Mouse (Mus musculus) ovary, postnatal 14 days (tissue): ENCODE data around the gene Elf4.

Source experiments
- DNase-seq: peaks from one replicate; pipeline ENCODE4 v3.0.0; 2022; ENCODE audit warnings: low spot score

Gene Elf4

DNA sequence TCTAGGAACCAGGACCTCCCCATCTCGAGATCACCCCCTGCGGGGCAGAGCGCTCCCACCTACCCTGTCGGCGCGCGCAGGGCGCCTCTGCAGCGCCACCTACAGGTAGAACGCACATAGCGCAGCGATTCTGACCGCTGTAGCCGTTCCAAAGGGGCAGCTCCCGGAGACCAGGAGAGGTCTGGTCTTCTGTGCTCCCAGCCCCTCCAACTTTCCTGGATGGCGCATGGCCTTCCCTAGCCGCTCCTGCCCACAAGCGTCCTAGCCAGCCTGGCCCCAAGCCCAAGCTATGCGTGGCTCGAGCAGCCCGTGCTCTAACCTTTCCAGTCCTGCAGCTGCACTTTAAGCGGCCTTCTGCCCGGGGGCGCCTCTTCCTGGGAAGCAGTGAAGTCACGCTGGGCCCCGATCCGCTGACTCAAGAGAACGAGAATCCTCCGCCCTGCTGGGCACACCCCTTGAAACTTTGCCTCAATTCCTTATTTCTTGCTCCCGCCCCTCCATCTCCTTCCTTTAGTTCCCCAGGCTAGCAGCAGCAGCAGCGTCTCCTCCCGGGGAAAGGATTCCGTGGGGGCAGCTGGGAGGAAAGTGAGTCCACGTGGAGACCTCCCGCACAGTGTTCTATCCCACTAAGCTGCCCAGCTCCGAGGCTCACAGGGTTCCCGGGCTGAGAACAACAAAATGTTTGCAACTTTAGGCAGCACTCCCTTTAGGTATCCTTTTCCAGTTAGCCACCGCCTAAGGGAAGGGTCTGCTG, at the start of gene Elf4:
Gene Elf4, minus strand, starts transcription at position 379 of the 754 bp plus-strand sequence.
- peak; percentile 68 for DNase-seq

GRCm38 (mm10) chrX:48493763-48494162, 30.8 kb upstream of the Elf4 start:
- DNase-seq, result no peak

DNA sequence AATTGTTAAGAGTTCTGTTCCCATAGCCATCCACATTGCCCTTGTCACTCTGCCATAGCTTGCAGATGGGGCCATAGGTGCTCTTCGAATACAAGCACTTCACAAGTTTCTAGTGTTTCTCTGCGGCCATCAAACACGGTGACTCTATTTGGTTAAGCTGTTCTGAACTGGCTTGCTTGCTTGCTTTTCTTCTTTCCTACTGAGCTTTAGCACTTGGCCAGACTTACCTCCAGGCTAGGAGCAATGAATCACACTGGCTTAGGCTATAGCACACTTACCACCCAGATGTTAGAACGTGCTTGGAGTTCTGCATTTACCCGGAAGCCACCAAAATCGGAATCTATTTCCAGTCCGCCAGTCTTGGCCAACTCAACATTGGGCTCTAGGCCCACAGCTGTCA, 18.8 kb upstream of the Elf4 start:
- DNase-seq, result no peak

DNA sequence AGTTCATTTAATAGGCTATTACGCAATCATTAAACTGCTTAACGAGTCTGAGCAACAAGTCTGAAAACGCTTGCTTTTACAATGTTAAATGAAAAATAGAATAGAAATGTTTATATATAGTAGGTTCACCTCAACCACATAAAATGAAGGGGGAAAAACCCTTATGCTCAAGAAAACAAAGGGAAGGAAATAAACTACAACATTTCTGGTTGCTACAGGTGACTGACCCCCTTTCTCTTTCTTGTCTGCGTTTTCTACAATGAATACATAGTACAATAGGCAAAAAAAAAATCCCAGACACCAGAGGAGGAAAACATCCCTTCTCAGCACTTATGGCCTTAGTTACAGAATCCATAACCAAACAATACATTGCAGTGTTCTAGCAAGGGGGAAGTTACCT, 18.2 kb upstream of the Elf4 start:
- DNase-seq, result no peak

DNA sequence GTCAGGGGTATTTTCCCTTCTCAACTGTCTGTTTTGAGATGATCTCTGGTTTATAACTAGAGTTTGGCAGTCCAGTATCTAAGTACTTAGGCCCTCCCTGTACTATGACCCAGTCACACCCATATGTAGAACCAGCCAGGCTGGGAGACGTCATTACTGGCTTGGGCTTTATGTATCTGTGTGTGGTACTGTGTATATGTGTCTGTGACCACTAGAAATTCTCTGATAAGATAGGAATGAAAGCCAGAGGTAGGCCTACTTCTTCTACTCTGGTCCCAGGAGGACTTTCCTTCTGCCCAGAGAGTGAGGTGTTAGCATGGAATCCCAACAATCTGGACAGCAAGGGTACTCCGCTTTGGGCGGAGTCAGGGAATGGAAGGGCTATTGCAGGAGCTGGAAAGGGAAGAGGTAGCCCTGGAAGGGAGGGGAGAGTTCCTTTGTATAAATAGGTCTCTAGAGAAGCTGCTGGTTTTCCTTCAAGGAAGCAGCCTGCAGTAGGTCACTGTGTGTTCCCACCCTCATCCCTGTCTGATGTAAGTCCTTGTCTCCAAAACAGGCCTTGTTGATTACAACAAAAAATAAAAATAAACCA, 4.5 kb upstream of the Elf4 start:
- DNase-seq, result no peak

- no peak for DNase-seq
Observed at GRCm38 (mm10) chrX:48466174-48466573, 3.2 kb upstream of the Elf4 start.

DNA sequence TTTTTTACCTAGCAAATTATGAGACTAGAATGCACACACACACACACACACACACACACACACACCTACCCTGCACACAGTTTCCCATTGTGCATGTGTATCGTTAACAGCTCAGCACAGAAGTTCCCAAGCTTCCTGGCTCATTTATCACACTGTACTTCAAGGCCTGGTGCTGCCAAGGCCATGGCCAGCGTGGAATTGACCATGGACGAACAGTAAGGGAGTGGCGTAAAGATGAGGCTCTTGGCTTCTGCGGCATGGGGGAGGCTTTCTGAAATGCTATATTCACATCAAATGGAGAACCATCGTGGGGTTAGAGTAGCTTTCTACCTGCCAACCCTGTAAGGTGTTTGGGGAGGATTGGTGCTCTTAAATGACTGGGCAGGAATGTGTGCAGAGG, 1.5 kb upstream of the Elf4 start:
- no peak for DNase-seq

GRCm38 (mm10) chrX:48463636-48464035, 704 bp upstream of the Elf4 start:
- no peak for DNase-seq

- DNase-seq, result no peak
Observed at GRCm38 (mm10) chrX:48462297-48462696, 635 bp downstream of the Elf4 start.

DNA sequence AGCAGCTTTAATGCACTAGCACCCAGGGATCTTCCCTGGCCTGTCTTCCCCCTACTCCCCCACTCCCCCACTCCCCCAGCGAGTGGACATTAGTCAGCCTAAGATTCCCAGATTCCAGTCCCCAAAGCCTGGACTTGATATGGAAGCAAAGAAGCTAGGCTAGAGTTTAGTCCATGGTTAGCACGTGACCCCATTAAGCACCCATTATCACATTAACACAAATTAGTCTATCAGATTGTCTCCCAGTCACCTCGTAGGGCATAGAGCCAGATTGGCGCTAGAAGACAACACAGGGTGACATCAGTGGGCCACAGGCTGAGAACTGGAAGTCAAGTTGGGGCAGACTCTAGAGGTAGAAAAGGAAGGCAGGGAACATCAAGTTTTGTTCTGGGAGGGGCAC, 1.9 kb downstream of the Elf4 start:
- no peak for DNase-seq

GRCm38 (mm10) chrX:48460496-48460895, 2.4 kb downstream of the Elf4 start:
- no peak for DNase-seq

DNA sequence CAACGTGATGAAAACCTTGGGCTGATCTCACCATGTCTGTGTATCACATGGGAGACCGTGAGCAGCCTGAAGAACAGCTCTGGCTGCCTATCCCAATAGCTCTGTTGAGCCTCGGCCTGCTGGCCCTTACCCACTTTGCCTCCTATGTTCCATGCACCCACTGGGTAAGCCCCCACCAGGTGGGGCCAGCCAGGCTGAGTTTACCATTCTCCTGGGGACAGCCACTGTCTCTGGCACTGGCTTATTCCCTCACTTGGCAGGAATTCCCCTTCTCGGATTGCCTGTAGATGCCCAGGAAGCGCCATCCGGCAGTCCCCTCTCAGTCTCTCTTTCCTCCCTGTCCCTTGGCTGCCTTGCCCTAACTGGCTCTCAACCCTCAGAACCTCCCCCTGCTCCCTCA, 6.0 kb downstream of the Elf4 start:
- DNase-seq, result no peak

DNA sequence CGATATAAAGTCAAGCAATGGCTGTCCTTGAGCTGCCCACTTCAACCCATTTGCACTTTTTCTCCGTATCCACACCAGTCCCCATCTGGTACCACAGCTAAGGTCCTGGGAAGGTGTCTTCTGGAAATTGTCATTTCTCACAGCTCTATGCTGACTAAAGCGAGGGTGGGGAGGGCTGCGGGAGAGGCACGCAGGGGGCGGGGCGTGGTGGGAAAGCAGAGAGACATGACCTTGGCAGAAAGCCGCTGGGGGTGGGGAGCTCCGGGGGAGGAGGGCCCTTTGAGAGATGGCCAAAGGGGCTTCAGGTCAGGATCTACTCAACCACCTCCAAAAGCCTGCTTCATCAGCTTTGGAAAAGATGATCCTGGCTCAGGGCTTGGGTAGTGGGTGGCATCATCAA, 7.9 kb downstream of the Elf4 start:
- no peak for DNase-seq

DNA sequence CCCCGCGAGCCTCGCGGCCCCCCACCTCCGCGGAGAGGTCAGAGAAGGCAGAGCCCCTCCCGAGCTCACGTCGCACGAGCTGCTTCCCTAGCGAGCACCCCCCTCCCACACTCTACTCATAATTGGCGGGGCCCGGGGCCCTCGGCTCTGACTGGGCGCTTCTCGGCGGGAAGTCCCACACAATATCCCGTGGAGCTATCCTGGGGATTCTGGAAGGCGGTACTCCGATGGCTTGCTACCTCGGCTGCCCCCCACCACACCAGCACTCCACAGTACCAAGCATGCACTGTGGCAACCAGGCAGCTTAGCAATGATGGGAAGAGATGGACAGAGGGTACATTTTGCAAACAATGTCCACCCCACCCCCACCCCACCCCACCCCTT, 8.4 kb downstream of the Elf4 start:
- DNase-seq, result no peak

- DNase-seq, result peak; percentile 45
Observed at GRCm38 (mm10) chrX:48453736-48454494, 9.0 kb downstream of the Elf4 start.

- no peak for DNase-seq
Observed at GRCm38 (mm10) chrX:48452931-48453673, 9.8 kb downstream of the Elf4 start.

DNA sequence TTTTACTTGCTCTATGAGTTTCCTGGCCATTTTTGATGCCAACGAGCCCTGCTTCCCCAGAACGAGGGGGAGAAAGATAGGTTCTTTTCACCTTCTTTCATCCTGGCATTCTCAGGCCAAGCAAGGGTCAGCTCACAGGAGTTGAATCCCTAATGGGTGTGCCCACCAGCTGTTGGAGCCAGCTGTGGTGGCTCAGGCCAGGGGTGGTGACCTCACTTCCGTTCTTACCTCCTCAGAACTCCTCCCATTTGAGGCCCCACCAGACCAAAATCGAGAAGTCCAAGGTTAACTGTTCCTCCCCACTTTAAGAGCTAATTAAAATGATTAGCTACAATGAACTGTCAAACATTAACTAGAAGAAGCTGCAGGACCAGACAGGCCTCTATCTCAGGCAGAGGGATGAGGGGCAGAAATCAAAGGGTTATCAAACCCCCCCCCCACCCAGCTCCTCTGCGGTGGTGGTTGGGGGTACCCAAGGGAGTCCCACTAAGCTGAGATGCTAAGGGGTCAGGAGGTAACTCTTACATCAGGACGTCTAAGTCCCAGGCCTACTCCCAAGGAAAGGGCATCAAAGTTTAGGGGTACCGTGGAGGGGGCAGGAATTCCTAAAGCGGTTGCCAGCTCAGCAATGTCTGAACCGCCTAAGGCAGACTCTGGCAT, 10.6 kb downstream of the Elf4 start:
- no peak for DNase-seq

DNA sequence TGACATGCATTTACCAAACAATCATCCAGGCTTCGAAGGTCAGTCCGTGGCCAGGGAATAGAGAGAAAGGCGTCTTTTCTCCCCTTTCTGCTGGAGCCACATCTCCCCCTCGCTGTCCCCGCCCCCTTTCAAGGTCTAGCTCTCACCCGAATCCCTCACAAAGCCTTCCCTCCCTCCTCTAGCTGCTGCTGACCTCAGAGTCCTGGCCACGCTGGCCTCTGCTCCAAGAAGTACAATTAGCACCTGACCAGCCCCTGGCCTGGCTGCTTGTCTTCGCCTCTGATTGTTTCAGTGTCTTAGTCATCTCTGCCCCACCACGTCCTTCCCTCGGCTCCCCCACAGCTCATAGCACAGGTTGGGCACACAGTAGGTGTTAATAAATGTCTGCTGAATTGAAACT, 13.3 kb downstream of the Elf4 start:
- DNase-seq, result no peak

- DNase-seq, result no peak
Observed at GRCm38 (mm10) chrX:48444677-48445076, 18.3 kb downstream of the Elf4 start.

GRCm38 (mm10) chrX:48441954-48442353, 21.0 kb downstream of the Elf4 start:
- DNase-seq, result no peak

DNA sequence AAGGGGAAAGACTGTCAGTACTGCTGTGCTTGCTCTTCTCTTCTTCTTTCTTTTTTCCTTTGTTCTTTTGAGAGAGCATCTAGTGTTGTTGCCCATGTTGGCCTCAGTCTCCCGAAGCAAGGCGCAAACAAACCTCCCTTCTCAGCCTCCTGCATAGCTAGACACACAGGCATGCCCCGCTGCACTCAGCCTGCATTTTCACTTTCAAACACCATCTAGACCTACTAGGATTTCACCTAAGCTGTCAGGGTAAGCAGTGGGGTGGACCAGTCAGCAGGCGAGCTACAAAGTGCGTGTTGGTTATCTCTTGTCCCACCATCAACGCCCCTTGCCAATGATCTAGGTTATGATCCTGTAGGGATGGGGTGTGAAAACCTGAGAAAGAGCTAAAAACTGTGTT, 21.4 kb downstream of the Elf4 start:
- no peak for DNase-seq

DNA sequence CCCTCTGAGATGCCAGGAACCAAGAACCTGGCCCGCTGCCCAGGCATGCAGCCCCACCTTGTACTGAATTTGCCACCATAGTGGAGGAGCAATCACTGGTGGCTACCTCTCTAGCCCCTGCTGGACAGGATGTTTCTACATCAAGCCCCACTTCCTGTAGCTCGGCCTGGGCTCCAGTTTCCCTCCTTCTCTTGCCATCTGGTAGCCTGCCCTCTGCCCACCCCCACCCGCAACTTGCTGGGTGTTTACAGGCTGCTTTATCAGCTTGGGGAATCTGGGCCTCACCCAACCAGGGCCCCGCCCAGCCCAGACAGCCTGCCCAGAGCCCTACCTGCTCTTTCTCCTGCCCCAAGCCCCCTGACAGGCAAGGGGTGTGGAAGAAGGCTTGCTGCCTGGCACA, 23.9 kb downstream of the Elf4 start:
- DNase-seq, result no peak
